Mouse (Mus musculus) liver, embryonic 14.5 days (tissue): ENCODE measurements around the gene Gm21954.

Experiments
- CTCF ChIP-seq: IDR thresholded peaks from 2 replicates; pipeline ENCODE4 v1.5.1; 2016; ENCODE audit warnings: antibody characterized with exemption, low read depth, control low read depth
- EP300 ChIP-seq: IDR thresholded peaks from 2 replicates; pipeline ENCODE4 v1.6.1; 2016; ENCODE audit warnings: antibody characterized with exemption, low read depth

GRCm38 (mm10) chr3:55451877-55452276 lies 20.1 kb downstream of the Gm21954 start:
- TF ChIP-seq CTCF: no peak
- TF ChIP-seq EP300: no peak
